Mouse (Mus musculus) megakaryocyte, embryonic 14.5 days (primary cell): ENCODE measurements around the gene Wdr27. TPM values are rescaled to one million over a fixed set of nuclear protein-coding genes. Genes with fewer than 3 reads are reported as not detected.

Experiments used
- H3K27me3 ChIP-seq: replicated peaks from 2 replicates; pipeline ENCODE3; 2012; ENCODE audit warnings: inconsistent platforms
- H3K36me3 ChIP-seq: replicated peaks from 2 replicates; pipeline ENCODE3; 2012; ENCODE audit warnings: low read length, inconsistent platforms, mixed read lengths
- H3K4me1 ChIP-seq: 2 replicates; pipeline ENCODE4 v1.6.1; 2012; ENCODE audit warnings: inconsistent platforms
- H3K4me3 ChIP-seq: replicated peaks from 2 replicates; pipeline ENCODE3; 2012; ENCODE audit warnings: moderate library complexity, mild to moderate bottlenecking, inconsistent platforms
- H3K9me3 ChIP-seq: 2 replicates; pipeline ENCODE4 v1.6.1; 2012; ENCODE audit warnings: inconsistent platforms
- FLI1 ChIP-seq: IDR thresholded peaks from 2 replicates; pipeline ENCODE4 v1.6.1; 2012; ENCODE audit warnings: low read length, inconsistent platforms, mixed read lengths
- GATA1 ChIP-seq: IDR thresholded peaks from 3 replicates; pipeline ENCODE4 v1.6.1; 2012; ENCODE audit warnings: mixed read lengths, low read length, inconsistent platforms, borderline replicate concordance
- polyA plus RNA-seq: library from polyadenylated mRNA; stranded (reverse); fragments of >175 nt; gene quantifications from 2 replicates; pipeline ENCODE4 v1.2.3, GENCODE M21; 2012; ENCODE audit warnings: low replicate concordance; ENCODE audit not compliant: insufficient read depth

Gene Wdr27
- polyA plus RNA-seq, 1 experiment, result 8.6 TPM

DNA sequence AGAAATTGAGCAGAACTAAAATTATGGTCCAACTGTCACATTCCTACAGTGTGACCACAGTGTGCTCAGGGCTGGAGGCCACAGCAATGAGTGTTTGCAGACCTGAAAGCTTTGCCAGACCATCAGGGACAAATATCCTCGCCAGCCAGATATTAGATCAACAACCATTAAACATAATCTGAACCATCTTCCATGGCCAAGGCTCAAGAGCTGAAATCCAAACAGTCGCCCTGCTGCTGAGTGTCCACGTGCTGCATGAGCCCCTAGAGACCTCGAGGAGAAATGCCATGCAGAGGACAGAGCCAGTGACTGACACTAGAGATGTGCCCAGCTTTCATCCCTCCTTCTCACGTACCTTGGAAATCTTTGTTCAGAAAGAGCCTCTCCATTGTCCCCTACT lies 96.1 kb downstream of the Wdr27 start:
- TF ChIP-seq FLI1 (no peak), GATA1 (no peak)
- Histone ChIP-seq H3K4me3 (no peak overlapping the region), H3K27me3 (peaks cover 2% of the 10 kb centered on the region)

GRCm38 (mm10) chr17:14826715-14827295 lies 116.2 kb downstream of the Wdr27 start:
- no peaks in the 10 kb centered on the region for H3K27me3 ChIP-seq
- H3K9me3 ChIP-seq, result no peaks in the 10 kb centered on the region
- TF ChIP-seq FLI1 (no peak), GATA1 (no peak)
- no peak overlapping the region for H3K4me3 ChIP-seq
- H3K4me1 ChIP-seq, result no peaks in the 10 kb centered on the region
- no peaks in the 10 kb centered on the region for H3K36me3 ChIP-seq

More for the DNA sequence above, 96.1 kb downstream of the Wdr27 start:
- Histone ChIP-seq H3K36me3 (no peaks in the 10 kb centered on the region), H3K9me3 (no peaks in the 10 kb centered on the region), H3K4me1 (no peaks in the 10 kb centered on the region)

GRCm38 (mm10) chr17:14824938-14825337 lies 118.0 kb downstream of the Wdr27 start:
- H3K36me3 ChIP-seq, result no peaks in the 10 kb centered on the region
- no peaks in the 10 kb centered on the region for H3K9me3 ChIP-seq
- no peak overlapping the region for H3K4me3 ChIP-seq
- H3K4me1 ChIP-seq, result no peaks in the 10 kb centered on the region
- TF ChIP-seq GATA1 (no peak), FLI1 (no peak)
- no peaks in the 10 kb centered on the region for H3K27me3 ChIP-seq

DNA sequence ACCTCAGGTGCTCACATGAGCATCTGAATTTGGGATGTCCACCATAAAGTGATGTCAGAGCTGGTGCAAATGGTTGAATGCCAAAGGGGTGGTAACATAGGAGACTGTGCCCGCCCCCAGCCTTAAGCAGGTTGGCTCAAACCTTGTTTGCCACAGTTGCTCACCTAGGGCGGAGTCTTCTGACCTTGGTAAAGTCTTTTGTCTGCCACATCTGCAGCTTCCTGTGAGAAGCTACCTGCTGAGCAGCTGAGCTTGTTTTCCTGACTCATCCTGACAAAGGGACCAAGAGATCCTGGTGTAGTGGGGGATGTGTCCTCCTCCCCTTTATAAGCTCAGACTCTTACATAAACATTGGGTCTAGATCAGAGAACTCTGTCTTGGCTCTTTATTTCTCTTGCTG lies 125.0 kb downstream of the Wdr27 start:
- no peak for TF ChIP-seq FLI1
- TF ChIP-seq GATA1, result no peak
- Histone ChIP-seq H3K4me1 (0 out of 2 replicates have a peak, but pooled peaks cover 3% of the 10 kb centered on the region), H3K36me3 (no peaks in the 10 kb centered on the region), H3K4me3 (no peak overlapping the region), H3K9me3 (no peaks in the 10 kb centered on the region), H3K27me3 (no peaks in the 10 kb centered on the region)

- TF ChIP-seq GATA1, result no peak
- TF ChIP-seq FLI1, result no peak
- Histone ChIP-seq H3K36me3 (no peaks in the 10 kb centered on the region), H3K4me1 (0 out of 2 replicates have a peak, but pooled peaks cover 3% of the 10 kb centered on the region), H3K4me3 (no peak overlapping the region), H3K9me3 (no peaks in the 10 kb centered on the region), H3K27me3 (no peaks in the 10 kb centered on the region)
Measured at GRCm38 (mm10) chr17:14816107-14816506, 126.9 kb downstream of the Wdr27 start.

GRCm38 (mm10) chr17:14815304-14815703 lies 127.7 kb downstream of the Wdr27 start:
- H3K4me1 ChIP-seq, result 0 out of 2 replicates have a peak, but pooled peaks cover 3% of the 10 kb centered on the region
- H3K36me3 ChIP-seq, result no peaks in the 10 kb centered on the region
- TF ChIP-seq FLI1, result no peak
- TF ChIP-seq GATA1, result no peak
- no peaks in the 10 kb centered on the region for H3K27me3 ChIP-seq
- no peaks in the 10 kb centered on the region for H3K9me3 ChIP-seq
- peak overlapping the region; percentile 40 for H3K4me3 ChIP-seq

GRCm38 (mm10) chr17:14812631-14813030 lies 130.3 kb downstream of the Wdr27 start:
- no peaks in the 10 kb centered on the region for H3K36me3 ChIP-seq
- H3K9me3 ChIP-seq, result no peaks in the 10 kb centered on the region
- TF ChIP-seq FLI1 (no peak), GATA1 (no peak)
- H3K27me3 ChIP-seq, result no peaks in the 10 kb centered on the region
- H3K4me3 ChIP-seq, result no peak overlapping the region
- H3K4me1 ChIP-seq, result 0 out of 2 replicates have a peak, but pooled peaks cover 3% of the 10 kb centered on the region

DNA sequence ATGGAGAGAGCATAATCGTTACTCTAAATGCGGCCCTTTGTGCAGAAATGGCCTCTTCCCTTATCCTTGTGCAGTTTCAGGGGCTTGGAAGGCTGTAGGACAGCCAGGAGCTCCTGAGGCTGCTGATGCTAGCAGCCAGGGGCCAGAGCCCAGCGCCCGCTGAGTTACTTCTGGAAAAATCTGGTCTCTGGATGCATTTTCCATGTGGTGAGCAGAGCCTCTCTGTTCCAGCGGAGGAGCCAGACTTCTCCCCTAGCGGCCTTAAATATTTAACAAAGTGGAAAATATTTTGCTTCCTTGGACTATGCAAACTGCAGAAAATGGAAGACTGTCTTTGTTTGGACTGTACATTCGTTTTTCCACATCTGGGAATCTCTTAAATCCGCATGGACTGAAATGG lies 130.9 kb downstream of the Wdr27 start:
- H3K4me3 ChIP-seq, result no peak overlapping the region
- no peaks in the 10 kb centered on the region for H3K36me3 ChIP-seq
- H3K9me3 ChIP-seq, result no peaks in the 10 kb centered on the region
- no peaks in the 10 kb centered on the region for H3K27me3 ChIP-seq
- TF ChIP-seq FLI1, result no peak
- TF ChIP-seq GATA1, result no peak
- 0 out of 2 replicates have a peak, but pooled peaks cover 3% of the 10 kb centered on the region for H3K4me1 ChIP-seq

DNA sequence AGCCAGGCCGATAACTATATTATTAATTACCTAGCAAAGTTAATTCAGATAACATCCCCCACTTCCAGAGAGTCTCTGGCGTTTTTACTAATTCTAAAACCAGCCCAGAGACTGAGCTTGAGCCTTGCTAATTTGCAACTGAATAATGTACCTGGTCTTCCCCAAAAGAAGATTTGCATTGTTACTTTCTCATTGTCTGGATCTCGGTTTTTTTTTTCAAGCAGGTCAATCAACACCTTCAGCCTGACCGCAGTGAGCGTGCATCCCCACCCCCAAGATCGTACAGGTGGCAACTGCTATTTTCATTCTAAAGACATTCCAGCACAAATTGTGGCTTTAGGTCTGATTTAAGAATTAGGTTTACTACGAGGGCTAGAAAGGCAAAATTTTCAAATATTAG lies 136.2 kb downstream of the Wdr27 start:
- no peak for TF ChIP-seq GATA1
- TF ChIP-seq FLI1, result no peak

DNA sequence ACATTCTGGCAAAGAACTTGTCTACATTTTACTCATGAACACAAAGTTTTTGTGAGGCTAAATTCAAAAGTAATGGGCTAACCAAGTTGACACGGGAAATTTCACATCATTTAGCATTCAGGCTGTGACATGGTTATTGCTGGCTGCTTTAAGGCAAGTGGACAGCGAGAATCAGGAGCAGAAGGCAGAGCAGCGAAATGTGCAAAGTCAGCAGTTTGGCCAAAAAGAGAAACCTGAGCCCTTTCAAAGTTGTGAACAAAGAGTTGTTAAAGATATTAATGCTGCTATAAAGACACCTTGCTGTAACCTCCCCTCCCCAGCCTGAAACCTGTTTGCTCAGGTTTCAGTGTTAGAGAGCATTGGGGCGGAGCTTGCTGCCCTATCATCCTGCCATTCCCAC lies 143.7 kb downstream of the Wdr27 start:
- TF ChIP-seq GATA1 (no peak), FLI1 (no peak)
- no peaks in the 10 kb centered on the region for H3K27me3 ChIP-seq
- H3K4me3 ChIP-seq, result no peak overlapping the region
- H3K9me3 ChIP-seq, result no peaks in the 10 kb centered on the region
- H3K4me1 ChIP-seq, result no peaks in the 10 kb centered on the region
- no peaks in the 10 kb centered on the region for H3K36me3 ChIP-seq

More for the DNA sequence above, 136.2 kb downstream of the Wdr27 start:
- H3K27me3 ChIP-seq, result no peaks in the 10 kb centered on the region
- no peaks in the 10 kb centered on the region for H3K4me1 ChIP-seq
- no peaks in the 10 kb centered on the region for H3K9me3 ChIP-seq
- no peak overlapping the region for H3K4me3 ChIP-seq
- no peaks in the 10 kb centered on the region for H3K36me3 ChIP-seq
